Mouse (Mus musculus) C3H10T1/2 (cell line): ENCODE results near the gene Igfbp4. TPM values are rescaled to one million over a fixed set of nuclear protein-coding genes. Genes with fewer than 3 reads are reported as not detected.

Source experiments
- polyA plus RNA-seq, 2 experiments: library from polyadenylated mRNA; unstranded; fragments of >200 nt; fragmentation: generic; extraction: Trizol; gene quantifications; one replicate each; pipeline ENCODE4 v1.2.1; 2012; ENCODE audit warnings: missing spikeins in 2 of 2

The Igfbp4 gene
- 10 to 100 TPM; 13.4 to 37.0 TPM for polyA plus RNA-seq

DNA sequence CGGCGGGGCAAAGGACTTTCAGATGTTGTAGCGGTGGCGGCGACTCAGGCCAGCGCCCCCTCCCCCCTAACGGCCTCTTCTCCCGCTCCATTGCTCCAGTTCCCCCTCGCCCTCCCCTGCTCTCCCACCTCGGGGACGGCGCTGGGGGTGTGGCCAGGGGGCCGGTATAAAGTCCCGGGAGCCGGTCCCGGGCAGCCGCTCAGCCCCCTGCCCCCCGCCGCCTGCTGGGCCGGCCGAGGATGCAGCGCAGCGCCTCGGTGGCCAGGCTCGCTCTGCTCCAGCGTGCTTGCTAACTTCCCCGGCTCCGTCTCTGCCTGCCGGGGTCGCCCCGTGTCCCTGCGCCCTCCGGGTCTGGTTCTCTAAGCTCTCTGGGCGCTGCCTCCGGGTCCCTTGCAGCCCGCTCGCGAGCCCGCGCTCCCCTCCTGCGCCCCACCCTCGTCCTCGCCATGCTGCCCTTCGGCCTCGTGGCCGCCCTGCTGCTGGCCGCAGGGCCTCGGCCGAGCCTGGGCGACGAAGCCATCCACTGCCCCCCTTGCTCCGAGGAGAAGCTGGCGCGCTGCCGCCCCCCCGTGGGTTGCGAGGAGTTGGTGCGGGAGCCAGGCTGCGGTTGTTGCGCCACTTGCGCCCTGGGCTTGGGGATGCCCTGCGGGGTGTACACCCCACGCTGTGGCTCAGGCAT, at the start of gene Igfbp4:
Igfbp4 (plus strand) TSS at position 194 of the 679 bp plus-strand sequence.

DNA sequence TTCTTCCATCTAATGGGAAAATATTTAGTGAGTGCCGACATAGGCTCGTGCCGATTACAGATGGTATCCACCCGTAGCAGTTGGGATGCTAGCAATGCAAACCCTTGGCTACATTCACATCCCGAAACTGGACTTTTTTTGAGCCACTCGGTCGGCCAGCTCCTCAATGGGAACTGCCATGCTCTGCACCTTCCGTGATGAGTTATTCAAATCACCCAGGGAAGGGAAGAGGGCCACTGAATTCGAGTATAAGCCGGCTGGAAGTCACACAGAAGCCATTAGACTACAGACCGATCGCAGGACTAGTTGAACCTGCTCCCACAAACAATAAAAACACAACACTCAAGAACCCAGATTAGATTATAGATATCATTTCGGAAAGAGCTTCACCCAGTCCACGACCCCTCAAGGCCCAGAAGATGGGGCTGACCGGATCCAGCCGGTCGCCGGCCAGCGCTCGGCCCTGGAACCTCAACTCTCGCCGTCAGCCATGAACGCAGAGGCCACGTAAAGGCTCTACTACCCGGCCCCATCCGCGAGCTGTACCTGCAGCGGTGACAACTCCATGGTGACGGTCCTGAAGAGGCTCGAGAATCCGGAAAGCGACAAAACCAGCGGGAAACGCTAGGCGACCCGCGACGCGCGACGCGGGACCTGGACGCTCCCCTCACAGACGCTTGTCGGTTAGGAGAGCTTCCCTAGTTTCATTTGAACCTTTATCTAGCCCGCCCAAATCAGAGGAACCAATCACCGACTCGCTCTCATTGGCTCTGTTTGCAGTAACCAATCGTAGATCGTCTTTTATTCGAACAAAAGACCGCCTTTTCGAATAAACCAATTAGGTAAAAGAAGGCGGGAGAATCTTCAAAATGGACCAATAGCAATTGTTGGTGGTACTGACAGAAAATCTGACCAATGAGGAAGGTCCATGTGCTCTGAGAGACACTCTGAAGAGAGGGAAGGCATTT, 17.3 kb upstream of the Igfbp4 start, which contains the start of gene Top2a:
Top2a (minus strand) TSS at position 690 of the 968 bp plus-strand sequence.

DNA sequence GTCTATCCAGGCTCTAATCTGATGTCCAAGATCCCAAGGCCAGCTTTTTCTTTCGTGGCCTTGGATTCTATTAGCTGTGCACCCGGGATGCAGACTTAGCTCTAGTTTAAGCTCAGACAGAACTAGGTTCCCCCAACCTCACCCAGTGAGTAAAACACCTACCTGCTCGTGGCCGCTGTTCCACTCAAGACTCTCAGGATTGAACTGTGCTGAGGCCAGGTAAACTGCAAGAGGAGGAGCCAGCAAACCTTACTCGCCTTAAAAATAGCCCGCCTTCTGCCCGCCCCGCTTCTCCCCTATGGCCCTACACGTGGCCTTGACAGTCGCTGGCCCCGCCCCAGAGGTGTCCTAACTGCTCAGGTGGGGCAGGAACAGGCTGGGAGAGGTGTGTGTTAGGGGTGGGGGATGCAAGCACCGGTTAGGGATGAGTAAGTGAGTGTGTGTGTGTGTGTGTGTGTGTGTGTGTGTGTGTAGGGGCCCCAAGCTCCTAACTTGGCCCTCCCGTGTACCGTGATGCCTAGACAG, 48.1 kb downstream of the Igfbp4 start, which contains the start of gene Tns4:
Tns4 (minus strand) TSS at position 230 of the 525 bp plus-strand sequence.

Other genes with a start within 250 kb of the Igfbp4 start
- gene Msl1, start 245.7 kb upstream of the Igfbp4 start, polyA plus RNA-seq = 10 to 100 TPM; 31.2 to 53.1 TPM
- 10 to 100 TPM; 16.1 to 33.3 TPM for gene Casc3, start 236.3 kb upstream of the Igfbp4 start, polyA plus RNA-seq
- 1 to 10 TPM in 1 of 2 experiments, under 1 TPM in 1; 0.44 to 6.3 TPM for gene Rapgefl1, start 204.5 kb upstream of the Igfbp4 start, polyA plus RNA-seq
- gene Wipf2, start 177.6 kb upstream of the Igfbp4 start, polyA plus RNA-seq = 1 to 10 TPM; 3.4 to 9.8 TPM
- gene Cdc6, start 133.4 kb upstream of the Igfbp4 start, polyA plus RNA-seq = 10 to 100 TPM in 1 of 2 experiments, 1 to 10 TPM in 1; 4.0 to 18.7 TPM
- gene Rara, start 113.4 kb upstream of the Igfbp4 start, polyA plus RNA-seq = 10 to 100 TPM; 19.3 to 99.6 TPM
- not detected for gene Gjd3, start 58.2 kb upstream of the Igfbp4 start, polyA plus RNA-seq
- gene Top2a, start 17.1 kb upstream of the Igfbp4 start, polyA plus RNA-seq = 100 to 1,000 TPM in 1 of 2 experiments, 10 to 100 TPM in 1; 17.3 to 118 TPM
- under 1 TPM; 0.53 to 0.72 TPM for gene Tns4, start 48.1 kb downstream of the Igfbp4 start, polyA plus RNA-seq
- under 1 TPM; 0.04 to 0.24 TPM for gene Ccr7, start 113.8 kb downstream of the Igfbp4 start, polyA plus RNA-seq
- gene Smarce1, start 189.8 kb downstream of the Igfbp4 start, polyA plus RNA-seq = 100 to 1,000 TPM in 1 of 2 experiments, 10 to 100 TPM in 1; 51.1 to 137 TPM
- under 1 TPM in 1 of 2 experiments, not detected in 1; 0.01 TPM for gene Krt222, start 202.8 kb downstream of the Igfbp4 start, polyA plus RNA-seq
- not detected for gene Krt24, start 244.0 kb downstream of the Igfbp4 start, polyA plus RNA-seq